Mouse (Mus musculus) kidney, adult 2 months (tissue): Measurements from ENCODE around the gene Stk4.
A peak's percentile ranks its signal among the peaks of the same experiment; 100 is the strongest.

Source experiments
- CTCF ChIP-seq: fragments of 200-500 bp; conservative IDR thresholded peaks from 2 replicates; pipeline ENCODE4 v1.5.1; 2011; ENCODE audit warnings: low read depth, mild to moderate bottlenecking, control low read depth, low read length, moderate library complexity, mixed read lengths; ENCODE audit not compliant: insufficient read depth, insufficient read length
- POLR2A ChIP-seq: fragments of 200-500 bp; IDR thresholded peaks from one replicate; pipeline ENCODE4 v1.6.1; 2011; ENCODE audit warnings: low read depth, low read length, control low read depth

GRCm38 (mm10) chr2:164126533-164126955, 56.4 kb downstream of the Stk4 start:
- TF ChIP-seq POLR2A (no peak), CTCF (peak; percentile 62)
